Comparison of ENCODE assay signal across 9 mouse cellular contexts in genomic region chr7:19830682-19831156, GRCm38 (mm10). TPM values are rescaled to one million over a fixed set of nuclear protein-coding genes. Genes with fewer than 3 reads are reported as not detected.
DNase-seq lines count a peak whose midpoint lies in the region; ATAC-seq and TF ChIP-seq lines count a peak whose summit lies in the region.
"Had no signal": no experiment of that assay in that cellular context is flagged by ENCODE, and none has a peak within 500 bp of the region (broad histone marks: within the 10 kb centered on the region; RNA-seq: fewer than 3 reads in every experiment).

No protein-coding gene starts in this region.

- ATAC-seq in intestine, postnatal 0 days, result peak; percentile 83
- peak; percentile 55 for ATAC-seq in lung, embryonic 14.5 days (ENCODE audit: insufficient read depth)
- ATAC-seq in stomach, postnatal 0 days (ENCODE audit: low FRiP score, low TSS enrichment), result peak; percentile 91
- ATAC-seq in inflammation-experienced regulatory T-cells, adult 6 months, result no peak

- H3K9ac ChIP-seq in intestine, postnatal 0 days (ENCODE audit: low read depth, low read length), result no peak overlapping the region
- peak overlapping the region; percentile 11 for H3K9ac ChIP-seq in lung, embryonic 14.5 days
- H3K9ac ChIP-seq in stomach, postnatal 0 days (ENCODE audit: low read length), result 0 out of 2 replicates have a peak overlapping the region, but pooled peaks have one; percentile 23

- peak; percentile 26 for TF ChIP-seq EP300 in stomach, postnatal 0 days (optimal IDR thresholded peaks at IDR 0.05)

- peak overlapping the region; percentile 28 for H3K4me2 ChIP-seq in intestine, postnatal 0 days (replicated peaks; ENCODE audit: low read depth)
- H3K4me2 ChIP-seq in lung, embryonic 14.5 days, result peak overlapping the region; percentile 35
- peak overlapping the region; percentile 28 for H3K4me2 ChIP-seq in stomach, postnatal 0 days (replicated peaks; ENCODE audit: low read depth)

- H3K27ac ChIP-seq in intestine, postnatal 0 days (ENCODE audit: low read depth, low read length), result peak overlapping the region; percentile 78
- no peak overlapping the region for H3K27ac ChIP-seq in lung, embryonic 14.5 days (ENCODE audit: low read depth)
- peak overlapping the region; percentile 84 for H3K27ac ChIP-seq in stomach, postnatal 0 days (replicated peaks)

- no peaks in the 10 kb centered on the region for H3K9me3 ChIP-seq in intestine, postnatal 0 days (ENCODE audit: control insufficient read depth)
- H3K9me3 ChIP-seq in lung, embryonic 14.5 days (ENCODE audit: low read depth, low read length), result no peaks in the 10 kb centered on the region
- H3K9me3 ChIP-seq in stomach, postnatal 0 days (ENCODE audit: control insufficient read depth, low read length), result no peaks in the 10 kb centered on the region

- no peaks in the 10 kb centered on the region for H3K27me3 ChIP-seq in intestine, postnatal 0 days (replicated peaks; ENCODE audit: control insufficient read depth, insufficient read depth, low read length)
- no peaks in the 10 kb centered on the region for H3K27me3 ChIP-seq in lung, embryonic 14.5 days (ENCODE audit: insufficient read depth, low read length)
- no peaks in the 10 kb centered on the region for H3K27me3 ChIP-seq in stomach, postnatal 0 days (ENCODE audit: control insufficient read depth, insufficient read depth, low read length)

- H3K36me3 ChIP-seq in intestine, postnatal 0 days (ENCODE audit: control insufficient read depth, insufficient read depth), result no peaks in the 10 kb centered on the region
- H3K36me3 ChIP-seq in lung, embryonic 14.5 days (ENCODE audit: insufficient read depth), result no peaks in the 10 kb centered on the region
- no peaks in the 10 kb centered on the region for H3K36me3 ChIP-seq in stomach, postnatal 0 days (ENCODE audit: control insufficient read depth, insufficient read depth, low read length)

- DNase-seq in cerebellum, postnatal 36 days, result peak; percentile 26 to 27
- no peak for DNase-seq in cerebellum, adult 8-10 months
- DNase-seq in Muller cell, postnatal 12 days (ENCODE audit: inconsistent ontology term), result peak; percentile 83
- DNase-seq in gastrocnemius, postnatal 25 days, result peak; percentile 95
- DNase-seq in lung, embryonic 14.5 days, result peak; percentile 63
- peak; percentile 93 for DNase-seq in stomach, postnatal 0 days (ENCODE audit: low spot score)

- H3K4me3 ChIP-seq in intestine, postnatal 0 days (ENCODE audit: low read depth, low read length), result peak overlapping the region; percentile 4; the same call in 1 of the 2 replicates
- H3K4me3 ChIP-seq in lung, embryonic 14.5 days (ENCODE audit: low read depth, low read length), result no peak overlapping the region
- no peak overlapping the region for H3K4me3 ChIP-seq in stomach, postnatal 0 days (ENCODE audit: low read depth, low read length)

- 7% methylated on average over 13 of the region's 13 CpGs for WGBS in intestine, postnatal 0 days
- WGBS in lung, embryonic 14.5 days, result 14% methylated on average over 13 of the region's 13 CpGs
- WGBS in stomach, postnatal 0 days, result 9% methylated on average over 13 of the region's 13 CpGs

- TF ChIP-seq CTCF in intestine, postnatal 0 days (IDR thresholded peaks at IDR 0.05; ENCODE audit: low read depth), result no peak
- no peak for TF ChIP-seq CTCF in lung, embryonic 14.5 days (IDR thresholded peaks at IDR 0.05; ENCODE audit: low read depth)
- no peak for TF ChIP-seq CTCF in stomach, postnatal 0 days (IDR thresholded peaks at IDR 0.05; ENCODE audit: low read depth)

- 0 out of 2 replicates have a peak, but pooled peaks cover 2% of the 10 kb centered on the region for H3K4me1 ChIP-seq in intestine, postnatal 0 days (replicated peaks; ENCODE audit: control insufficient read depth, insufficient read depth, low read length)
- peaks cover 5% of the 10 kb centered on the region for H3K4me1 ChIP-seq in lung, embryonic 14.5 days (ENCODE audit: insufficient read depth)
- peaks cover 12% of the 10 kb centered on the region for H3K4me1 ChIP-seq in stomach, postnatal 0 days (replicated peaks; ENCODE audit: control insufficient read depth, insufficient read depth)

RNA-seq across cellular contexts. Expression of gene Bcl3, which starts 8.1 kb away (rescaled TPM):
- total RNA-seq in gastrocnemius, postnatal 25 days (2021), result 1 to 10 TPM; 1.2 TPM
- polyA plus RNA-seq in intestine, postnatal 0 days (2015; fragmentation: Nextera tagmentation; extraction: Ambion mirVana), result 19.0 and 23.7 TPM in 2 replicates
- 4.4 and 6.7 TPM in 2 replicates for polyA plus RNA-seq in lung, embryonic 14.5 days (2014; fragmentation: Nextera tagmentation; extraction: Ambion mirVana)
- 8.9 and 9.1 TPM in 2 replicates for polyA plus RNA-seq in stomach, postnatal 0 days (2015; fragmentation: Nextera tagmentation; extraction: Ambion mirVana)
- polyA plus RNA-seq in inflammation-experienced regulatory T-cells, adult 6 months (2017; shearing (Covaris generic)), result 10 to 100 TPM; 13.6 to 19.9 (median 18.5) TPM

RNA-seq across cellular contexts. Expression of gene Gm19345, which starts 21.1 kb away (rescaled TPM):
- not detected for total RNA-seq in gastrocnemius, postnatal 25 days (2021)
- polyA plus RNA-seq in intestine, postnatal 0 days (2015; fragmentation: Nextera tagmentation; extraction: Ambion mirVana), result 0.16 and 0.39 TPM in 2 replicates
- not detected in 2 replicates for polyA plus RNA-seq in lung, embryonic 14.5 days (2014; fragmentation: Nextera tagmentation; extraction: Ambion mirVana)
- polyA plus RNA-seq in stomach, postnatal 0 days (2015; fragmentation: Nextera tagmentation; extraction: Ambion mirVana), result 0.29 and 0.41 TPM in 2 replicates
- not detected for polyA plus RNA-seq in inflammation-experienced regulatory T-cells, adult 6 months (2017; shearing (Covaris generic))
- polyA plus RNA-seq: spleen, adult 2 months had no signal

RNA-seq across cellular contexts. Expression of gene Ceacam16, which starts 30.4 kb away (rescaled TPM):
- not detected for total RNA-seq in gastrocnemius, postnatal 25 days (2021)
- not detected in 2 replicates for polyA plus RNA-seq in intestine, postnatal 0 days (2015; fragmentation: Nextera tagmentation; extraction: Ambion mirVana)
- not detected in 2 replicates for polyA plus RNA-seq in lung, embryonic 14.5 days (2014; fragmentation: Nextera tagmentation; extraction: Ambion mirVana)
- polyA plus RNA-seq in stomach, postnatal 0 days (2015; fragmentation: Nextera tagmentation; extraction: Ambion mirVana), result not detected in 2 replicates
- under 1 TPM in 2 of 3 experiments, not detected in 1; 0.55 to 0.59 TPM for polyA plus RNA-seq in inflammation-experienced regulatory T-cells, adult 6 months (2017; shearing (Covaris generic))

RNA-seq across cellular contexts. Expression of gene Cblc, which starts 34.1 kb away (rescaled TPM):
- total RNA-seq in gastrocnemius, postnatal 25 days (2021), result not detected
- 54.8 and 56.5 TPM in 2 replicates for polyA plus RNA-seq in intestine, postnatal 0 days (2015; fragmentation: Nextera tagmentation; extraction: Ambion mirVana)
- 6.8 and 10.2 TPM in 2 replicates for polyA plus RNA-seq in lung, embryonic 14.5 days (2014; fragmentation: Nextera tagmentation; extraction: Ambion mirVana)
- polyA plus RNA-seq in stomach, postnatal 0 days (2015; fragmentation: Nextera tagmentation; extraction: Ambion mirVana), result 44.4 and 48.5 TPM in 2 replicates
- under 1 TPM in 1 of 3 experiments, not detected in 2; 0.68 TPM for polyA plus RNA-seq in inflammation-experienced regulatory T-cells, adult 6 months (2017; shearing (Covaris generic))

RNA-seq across cellular contexts. Expression of gene Ceacam19, which starts 57.0 kb away (rescaled TPM):
- total RNA-seq in gastrocnemius, postnatal 25 days (2021), result not detected
- not detected in 2 replicates for polyA plus RNA-seq in intestine, postnatal 0 days (2015; fragmentation: Nextera tagmentation; extraction: Ambion mirVana)
- not detected in 2 replicates for polyA plus RNA-seq in lung, embryonic 14.5 days (2014; fragmentation: Nextera tagmentation; extraction: Ambion mirVana)
- 9.5 and 10.2 TPM in 2 replicates for polyA plus RNA-seq in stomach, postnatal 0 days (2015; fragmentation: Nextera tagmentation; extraction: Ambion mirVana)
- not detected for polyA plus RNA-seq in inflammation-experienced regulatory T-cells, adult 6 months (2017; shearing (Covaris generic))
